Comparison of ENCODE assay signal across 8 mouse cellular contexts in the genomic region with DNA sequence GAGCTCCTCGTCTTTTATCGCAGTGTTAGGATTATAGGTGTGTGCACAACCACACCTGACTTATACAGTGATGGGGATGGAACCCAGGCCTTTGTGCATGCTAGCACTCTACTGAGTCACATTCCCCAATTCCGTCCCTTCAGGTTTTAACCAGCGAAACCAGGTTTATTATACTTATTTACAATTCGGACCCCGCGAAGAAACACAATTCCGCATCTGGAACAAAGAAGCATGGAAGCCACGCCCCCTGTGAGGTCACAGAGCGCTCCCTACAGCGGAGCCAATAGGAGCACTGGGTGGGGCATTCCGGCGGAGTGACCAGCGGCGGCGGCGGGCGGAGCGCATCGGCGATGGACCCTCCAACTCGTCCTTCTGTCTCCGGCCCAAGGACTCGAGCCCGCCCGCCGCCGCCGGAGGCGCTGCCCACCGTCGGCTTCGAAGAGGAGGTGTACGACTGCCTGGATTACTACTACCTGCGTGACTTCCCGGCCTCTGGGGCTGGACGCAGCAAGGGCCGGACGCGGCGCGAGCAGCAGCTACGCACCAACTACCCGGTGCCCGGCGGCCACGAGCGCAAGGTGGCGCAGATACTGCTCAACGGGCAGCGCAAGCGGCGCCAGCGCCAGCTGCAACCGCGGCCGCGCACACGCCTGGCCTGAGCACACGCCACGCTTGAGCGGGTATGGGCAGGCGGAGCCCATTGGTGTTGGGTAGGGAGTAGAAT. TPM values are rescaled to one million over a fixed set of nuclear protein-coding genes. Genes with fewer than 3 reads are reported as not detected.
A peak's percentile ranks its signal among the peaks of the same experiment; 100 is the strongest.
DNase-seq lines count a peak whose midpoint lies in the region; ATAC-seq and TF ChIP-seq lines count a peak whose summit lies in the region.

TSS of gene Nupr1l (plus strand) at position 299 of the 724 bp plus-strand sequence.

- peak; percentile 82 for DNase-seq in brain, embryonic 18.5 days (ENCODE audit: low read depth, low spot score)
- DNase-seq in midbrain, postnatal 0 days (ENCODE audit: low spot score) = peak; percentile 97
- peak; percentile 78 to 89 for DNase-seq in spleen, postnatal 10 days (ENCODE audit: low spot score in 2 of 2)

- peaks cover 23% of the 10 kb centered on the region for H3K4me1 ChIP-seq in erythroblast, embryonic 14.5 days (ENCODE audit: control insufficient read depth)
- no peaks in the 10 kb centered on the region for H3K4me1 ChIP-seq in heart, embryonic 11.5 days (ENCODE audit: control insufficient read depth, insufficient read depth, low read length)
- H3K4me1 ChIP-seq in kidney, embryonic 15.5 days = peaks cover 18% of the 10 kb centered on the region
- peaks cover 9% of the 10 kb centered on the region for H3K4me1 ChIP-seq in limb, embryonic 15.5 days
- peaks cover 3% of the 10 kb centered on the region; the same call in 1 of the 2 replicates for H3K4me1 ChIP-seq in midbrain, postnatal 0 days (ENCODE audit: insufficient read depth, low read length)

- H3K36me3 ChIP-seq in C2C12 (ENCODE audit: control insufficient read depth, insufficient read depth) = no peaks in the 10 kb centered on the region
- no peaks in the 10 kb centered on the region for H3K36me3 ChIP-seq in erythroblast, embryonic 14.5 days (ENCODE audit: control insufficient read depth)
- H3K36me3 ChIP-seq in heart, embryonic 11.5 days (ENCODE audit: control insufficient read depth, insufficient read depth, low read length) = no peaks in the 10 kb centered on the region
- no peaks in the 10 kb centered on the region for H3K36me3 ChIP-seq in kidney, embryonic 15.5 days
- no peaks in the 10 kb centered on the region for H3K36me3 ChIP-seq in limb, embryonic 15.5 days
- no peaks in the 10 kb centered on the region for H3K36me3 ChIP-seq in midbrain, postnatal 0 days (ENCODE audit: insufficient read depth, low read length)

- H3K79me2 ChIP-seq in C2C12 (ENCODE audit: control insufficient read depth, insufficient read depth) = no peaks in the 10 kb centered on the region

- peak within 1 kb of the TSS; percentile 37 for H3K4me3 ChIP-seq in C2C12 (ENCODE audit: insufficient read depth, poor library complexity, severe bottlenecking)
- peak within 1 kb of the TSS; percentile 81 for H3K4me3 ChIP-seq in erythroblast, embryonic 14.5 days (replicated peaks)
- peak within 1 kb of the TSS; percentile 61 for H3K4me3 ChIP-seq in heart, embryonic 11.5 days (ENCODE audit: low read depth, low read length)
- H3K4me3 ChIP-seq in kidney, embryonic 15.5 days (replicated peaks) = peak within 1 kb of the TSS; percentile 74
- peak within 1 kb of the TSS; percentile 79 for H3K4me3 ChIP-seq in limb, embryonic 15.5 days
- H3K4me3 ChIP-seq in midbrain, postnatal 0 days (ENCODE audit: low read depth, low read length) = peak within 1 kb of the TSS; percentile 62

- H3K27ac ChIP-seq in heart, embryonic 11.5 days (ENCODE audit: low read depth, low read length) = peak within 1 kb of the TSS; percentile 82
- H3K27ac ChIP-seq in kidney, embryonic 15.5 days = peak within 1 kb of the TSS; percentile 96
- peak within 1 kb of the TSS; percentile 82 for H3K27ac ChIP-seq in limb, embryonic 15.5 days
- peak within 1 kb of the TSS; percentile 91 for H3K27ac ChIP-seq in midbrain, postnatal 0 days (ENCODE audit: low read depth, low read length)

- WGBS in heart, embryonic 11.5 days (ENCODE audit: insufficient replicate concordance) = under 1% methylated on average over 63 of the region's 63 CpGs
- under 1% methylated on average over 57 of the region's 63 CpGs for WGBS in kidney, embryonic 15.5 days
- WGBS in limb, embryonic 15.5 days = under 1% methylated on average over 62 of the region's 63 CpGs
- WGBS in midbrain, postnatal 0 days = under 1% methylated on average over 63 of the region's 63 CpGs

- peak within 1 kb of the TSS; percentile 90 for H3K4me2 ChIP-seq in heart, embryonic 11.5 days
- peak within 1 kb of the TSS; percentile 90 for H3K4me2 ChIP-seq in kidney, embryonic 15.5 days
- peak within 1 kb of the TSS; percentile 91 for H3K4me2 ChIP-seq in limb, embryonic 15.5 days
- H3K4me2 ChIP-seq in midbrain, postnatal 0 days (ENCODE audit: low read depth, low read length, poor library complexity, severe bottlenecking) = peak within 1 kb of the TSS; percentile 82

- peak within 1 kb of the TSS; percentile 86 for H3ac ChIP-seq in C2C12 (ENCODE audit: control insufficient read depth, insufficient read length, low read depth)

- peak within 1 kb of the TSS; percentile 82 for H3K9ac ChIP-seq in heart, embryonic 11.5 days (ENCODE audit: low read depth, low read length)
- peak within 1 kb of the TSS; percentile 85 for H3K9ac ChIP-seq in kidney, embryonic 15.5 days
- H3K9ac ChIP-seq in limb, embryonic 15.5 days = peak within 1 kb of the TSS; percentile 63
- peak within 1 kb of the TSS; percentile 91 for H3K9ac ChIP-seq in midbrain, postnatal 0 days (replicated peaks; ENCODE audit: low read length, poor library complexity, severe bottlenecking)

- no peaks in the 10 kb centered on the region for H3K27me3 ChIP-seq in C2C12 (ENCODE audit: control insufficient read depth, insufficient read depth, insufficient read length)
- H3K27me3 ChIP-seq in erythroblast, embryonic 14.5 days (ENCODE audit: control insufficient read depth) = peaks cover 17% of the 10 kb centered on the region
- H3K27me3 ChIP-seq in heart, embryonic 11.5 days (ENCODE audit: control insufficient read depth, insufficient read depth, low read length) = no peaks in the 10 kb centered on the region
- no peaks in the 10 kb centered on the region for H3K27me3 ChIP-seq in kidney, embryonic 15.5 days
- H3K27me3 ChIP-seq in limb, embryonic 15.5 days = no peaks in the 10 kb centered on the region
- H3K27me3 ChIP-seq in midbrain, postnatal 0 days (ENCODE audit: insufficient read depth, low read length) = no peaks in the 10 kb centered on the region

- no peaks in the 10 kb centered on the region for H3K9me3 ChIP-seq in erythroblast, embryonic 14.5 days (ENCODE audit: control insufficient read depth, low read length)
- H3K9me3 ChIP-seq in heart, embryonic 11.5 days (replicated peaks; ENCODE audit: control insufficient read depth, low read length) = no peaks in the 10 kb centered on the region
- H3K9me3 ChIP-seq in kidney, embryonic 15.5 days (replicated peaks) = no peaks in the 10 kb centered on the region
- no peaks in the 10 kb centered on the region for H3K9me3 ChIP-seq in limb, embryonic 15.5 days
- no peaks in the 10 kb centered on the region for H3K9me3 ChIP-seq in midbrain, postnatal 0 days (ENCODE audit: low read length)

- TF ChIP-seq CTCF in C2C12 (IDR thresholded peaks at IDR 0.05; ENCODE audit: control insufficient read depth, insufficient read depth, insufficient read length) = peak; percentile 57
- TF ChIP-seq CTCF in midbrain, postnatal 0 days (IDR thresholded peaks at IDR 0.05) = peak; percentile 58

- H3K79me3 ChIP-seq in C2C12 (ENCODE audit: low read depth) = no peaks in the 10 kb centered on the region

- ATAC-seq in heart, embryonic 11.5 days (replicated peaks; ENCODE audit: insufficient number of reproducible peaks, low FRiP score, low TSS enrichment) = peak; percentile 97
- peak; percentile 98 for ATAC-seq in kidney, embryonic 15.5 days (replicated peaks; ENCODE audit: low FRiP score)
- peak; percentile 92 for ATAC-seq in limb, embryonic 15.5 days (ENCODE audit: insufficient number of reproducible peaks, low FRiP score, low TSS enrichment, low read depth)
- peak; percentile 96 for ATAC-seq in midbrain, postnatal 0 days (ENCODE audit: low FRiP score)

TF ChIP-seq in C2C12, 6 proteins besides CTCF, POLR2A, EP300 and RAD21:
- TF ChIP-seq USF1 (IDR thresholded peaks at IDR 0.05; ENCODE audit: low read depth) (no peak), CEBPB (IDR thresholded peaks at IDR 0.05; ENCODE audit: low read depth) (no peak), MYOG (IDR thresholded peaks at IDR 0.05; ENCODE audit: control insufficient read depth, extremely low read depth, insufficient read length) (no peak), MAX (IDR thresholded peaks at IDR 0.05) (peak; percentile 60), MYOD1 (IDR thresholded peaks at IDR 0.05; ENCODE audit: control insufficient read depth, insufficient read length, low read depth) (no peak)
TF ChIP-seq in C2C12: peak in this region for 1.

RNA-seq across cellular contexts. Expression of gene Nupr1l, which starts in this region (rescaled TPM):
- 0.28 TPM for polyA plus RNA-seq in C2C12 (2012; fragmentation: generic; extraction: Trizol)
- polyA plus RNA-seq in erythroblast, embryonic 14.5 days (2012) = not detected in 2 replicates
- 1.0 and 2.4 TPM in 2 replicates for polyA plus RNA-seq in heart, embryonic 11.5 days (2014; fragmentation: Nextera tagmentation; extraction: Ambion mirVana)
- 3.6 and 4.2 TPM in 2 replicates for polyA plus RNA-seq in kidney, embryonic 15.5 days (2015; fragmentation: Nextera tagmentation; extraction: Ambion mirVana)
- polyA plus RNA-seq in limb, embryonic 15.5 days (2015; fragmentation: Nextera tagmentation; extraction: Ambion mirVana) = 3.1 and 3.6 TPM in 2 replicates
- 1.1 and 1.9 TPM in 2 replicates for total RNA-seq in midbrain, postnatal 0 days (2014; rRNA removed)
- 5.2 and 5.8 TPM in 2 replicates for polyA plus RNA-seq in midbrain, postnatal 0 days (2015; fragmentation: Nextera tagmentation; extraction: Ambion mirVana)

Comparison
In these comparisons a context has a peak if more than half of its experiments do, and no peak if none do; other contexts are left out.
1. Peak in every context shown above with its lines: DNase-seq, ATAC-seq, H3K4me3 ChIP-seq and H3K27ac ChIP-seq.